Mouse (Mus musculus) heart, postnatal 0 days (tissue): ENCODE results near the gene Anapc15.

Experiments used
- CTCF ChIP-seq: IDR thresholded peaks from 2 replicates; pipeline ENCODE4 v1.5.1; 2016; ENCODE audit warnings: antibody characterized with exemption, control low read depth, low read depth
- EP300 ChIP-seq: IDR thresholded peaks from 2 replicates; pipeline ENCODE4 v1.6.1; 2016; ENCODE audit warnings: antibody characterized with exemption, low read depth

DNA sequence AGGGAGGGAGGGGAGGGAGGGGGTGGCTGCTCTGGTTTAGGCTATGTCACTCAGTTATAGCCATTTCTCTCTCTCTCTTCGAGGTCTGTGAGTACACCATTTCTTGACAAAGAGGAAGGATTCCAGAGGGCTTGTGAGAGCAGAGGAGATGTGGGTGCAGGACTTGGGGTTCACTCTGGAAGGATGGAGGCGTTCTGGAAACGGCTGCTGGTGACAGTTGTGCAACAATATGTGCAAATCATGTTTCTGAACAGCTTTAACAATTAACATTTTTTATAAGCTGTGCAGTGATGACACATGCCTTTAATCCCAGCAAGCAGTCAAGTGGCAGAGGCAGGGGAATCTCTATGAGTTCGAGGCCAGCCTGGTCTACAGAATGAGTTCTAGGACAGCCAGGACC, 17.3 kb downstream of the Anapc15 start:
- no peak for TF ChIP-seq CTCF
- no peak for TF ChIP-seq EP300
